Mouse (Mus musculus) cerebellum, adult 8-10 months (tissue): Measurements from ENCODE around the gene Agap1.
A peak's percentile ranks its signal among the peaks of the same experiment; 100 is the strongest.

Source experiments
- DNase-seq: peaks from one replicate; pipeline ENCODE4 v3.0.0; 2022

The Agap1 gene

DNA sequence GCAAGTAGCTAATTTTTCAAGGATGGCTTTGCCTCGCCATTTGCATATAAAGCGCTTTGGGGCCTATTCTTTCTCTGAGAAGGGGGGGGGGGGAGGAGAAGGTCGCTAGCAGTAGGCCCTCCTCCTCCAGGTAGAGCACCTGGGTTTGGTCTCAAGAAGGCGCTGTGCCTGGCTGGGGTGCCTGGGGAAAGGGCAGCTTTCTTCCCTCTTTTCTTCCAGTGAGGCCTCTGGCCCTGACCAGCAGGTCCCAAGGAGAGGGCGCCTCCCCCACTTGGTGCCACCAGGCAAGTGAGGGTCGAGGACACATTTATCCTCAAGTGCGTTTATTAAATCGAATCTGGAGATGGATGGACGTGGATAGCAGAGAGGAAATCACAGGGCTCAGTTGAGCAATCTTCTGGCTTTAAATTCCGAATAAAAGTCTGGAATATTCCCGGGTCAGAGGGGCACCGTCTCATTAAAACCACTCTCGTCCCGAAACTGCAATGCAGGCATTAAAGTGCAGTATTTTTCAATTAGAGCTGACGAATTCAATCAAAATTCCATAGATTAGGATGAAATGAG is 486.4 kb downstream of the Agap1 start:
- no peak for DNase-seq

DNA sequence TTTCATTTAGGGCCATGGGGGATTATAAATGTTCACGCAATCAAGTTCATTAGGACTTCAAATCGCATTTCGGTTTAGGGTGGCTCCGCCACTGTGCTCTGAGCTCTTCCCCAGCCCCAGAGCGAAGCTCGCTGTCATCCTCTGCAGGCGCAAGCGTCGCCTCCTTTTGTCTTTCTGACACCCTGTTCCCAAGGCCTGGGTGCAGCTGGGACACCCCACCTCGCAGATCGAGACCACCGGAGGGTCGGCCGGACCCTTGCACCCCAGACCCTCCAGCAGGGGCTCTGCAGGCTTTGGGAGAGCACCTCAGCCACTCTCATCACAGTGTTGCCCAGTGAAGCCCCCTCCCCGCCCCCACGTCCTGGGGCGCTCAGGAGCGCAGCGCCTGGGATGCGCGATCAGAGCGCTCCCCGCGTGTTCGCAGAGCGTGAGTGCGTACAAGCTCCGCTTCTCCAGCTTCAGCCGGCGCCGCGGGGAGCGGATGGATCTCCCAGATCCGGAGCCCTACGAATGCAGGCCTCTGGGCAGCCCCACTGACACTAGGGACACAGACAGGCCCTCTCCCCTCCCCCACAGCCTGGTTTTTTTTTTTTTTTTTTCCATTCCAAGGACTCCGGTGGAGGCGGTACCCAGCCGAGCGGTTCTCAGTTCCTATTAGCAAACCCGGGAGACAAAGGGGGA is 487.2 kb downstream of the Agap1 start:
- DNase-seq: no peak

DNA sequence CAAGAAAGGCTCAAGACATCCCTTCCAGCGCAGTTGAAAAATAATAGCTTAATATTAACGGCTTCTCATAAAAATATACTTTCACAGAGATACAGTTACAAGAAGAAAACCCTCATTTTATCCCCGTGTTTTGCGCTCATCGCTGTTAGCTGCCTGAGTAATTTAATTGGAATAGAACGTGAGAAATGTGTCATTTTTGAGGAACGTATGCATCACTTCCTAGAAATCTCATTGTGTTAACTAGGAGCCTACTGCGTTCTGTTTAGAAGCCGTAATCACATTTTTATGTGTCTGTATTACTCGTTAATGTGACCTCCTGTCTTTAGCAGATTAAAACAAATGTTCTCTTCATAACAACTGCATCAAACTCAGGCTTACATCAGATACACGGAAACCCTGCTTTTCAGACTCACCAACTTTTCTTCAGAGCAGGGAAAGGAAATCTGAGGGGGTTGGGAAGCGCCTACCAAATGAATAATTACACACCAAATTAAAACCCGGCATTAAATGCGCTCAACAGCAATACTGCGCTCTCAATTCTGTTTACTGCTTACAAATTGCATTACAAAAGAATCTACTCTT is 487.9 kb downstream of the Agap1 start:
- DNase-seq: no peak

DNA sequence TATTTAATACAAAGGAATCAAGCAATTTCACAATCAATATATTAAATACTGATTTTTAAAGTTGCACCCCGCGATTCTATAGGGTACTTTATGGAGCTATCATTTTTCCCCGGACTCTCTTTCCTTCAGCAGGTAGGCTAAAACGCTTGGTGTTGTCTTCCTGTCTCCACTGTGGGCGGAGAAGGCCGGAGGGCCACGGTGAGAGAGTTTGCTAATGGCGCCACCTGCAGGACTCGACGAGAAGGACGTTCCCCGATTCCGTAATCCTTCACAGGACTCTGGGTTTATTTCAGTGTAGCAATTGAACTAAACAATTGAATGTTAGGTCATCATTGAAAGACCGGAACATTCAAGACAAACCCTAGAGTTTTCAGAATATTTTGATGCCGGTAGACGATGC is 488.6 kb downstream of the Agap1 start:
- DNase-seq: peak; percentile 82
